Mouse (Mus musculus): ENCODE measurements around the gene Dedd. TPM values are rescaled to one million over a fixed set of nuclear protein-coding genes. Genes with fewer than 3 reads are reported as not detected.

Dedd gene
- 15.3 and 15.8 TPM in 2 replicates for polyA plus RNA-seq (2012; rRNA removed)
- 16.5 and 18.9 TPM in 2 replicates for polyA plus RNA-seq (2014; fragmentation: Nextera tagmentation; extraction: Ambion mirVana)

DNA sequence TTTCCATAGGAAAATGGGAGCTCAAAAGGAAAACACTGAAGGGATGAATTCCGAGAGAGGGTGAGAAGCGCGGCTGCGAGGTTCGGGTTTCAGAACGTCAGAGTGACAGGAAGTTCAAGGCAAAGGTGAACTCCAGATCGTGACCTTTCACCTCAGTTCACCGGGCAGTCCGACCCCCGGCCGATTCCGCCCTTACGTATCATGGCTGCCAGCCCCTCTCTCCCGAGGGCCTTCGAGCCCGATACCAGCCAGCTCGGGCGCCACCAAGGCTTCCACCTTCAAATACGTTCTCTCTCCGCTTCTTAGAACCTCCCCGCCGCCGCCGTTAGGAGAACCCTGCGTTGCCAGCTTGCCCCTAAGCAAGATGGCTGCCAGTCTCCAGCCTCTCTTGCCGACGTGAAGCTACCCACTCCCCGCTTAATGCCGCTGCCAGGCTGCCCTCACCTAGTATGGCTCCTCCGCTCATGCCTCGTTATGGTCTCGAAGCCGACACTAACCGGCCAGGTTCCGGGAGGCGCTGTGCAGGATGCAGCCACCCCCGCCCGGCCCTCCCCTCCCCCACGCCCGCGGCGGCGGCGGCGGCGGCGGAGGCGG lies at the start of gene Dedd:
Gene Dedd (plus strand): TSS at position 307 of the 594 bp plus-strand sequence.
- Histone ChIP-seq H3K9me3 (ENCODE audit: control insufficient read depth, low read length) (no peaks in the 10 kb centered on the region), H3K4me1 (replicated peaks; ENCODE audit: control insufficient read depth in 2 of 2, insufficient read depth in 2 of 2, low read length in 1 of 2) (peaks cover 13 to 17% of the 10 kb centered on the region in 2 experiments), H3K36me3 (replicated peaks; ENCODE audit: control insufficient read depth, insufficient read depth, low read depth) (no peaks in the 10 kb centered on the region), H3K4me2 (ENCODE audit: low read depth) (peak within 1 kb of the TSS; percentile 84), H3K4me3 (ENCODE audit: insufficient read depth in 1 of 2, low read depth in 2 of 2, low read length in 2 of 2) (peak within 1 kb of the TSS; percentile 73 to 82), H3K27ac (peak within 1 kb of the TSS; percentile 83), H3K27me3 (ENCODE audit: control insufficient read depth, insufficient read depth, low read length) (no peaks in the 10 kb centered on the region), H3K9ac (replicated peaks) (peak within 1 kb of the TSS; percentile 96)
- TF ChIP-seq EP300 (IDR thresholded peaks at IDR 0.05; ENCODE audit: low read depth) = no peak
- TF ChIP-seq CTCF (IDR thresholded peaks at IDR 0.05; ENCODE audit: low read depth) = no peak; the same call in 1 of the 2 replicates
- DNase-seq (ENCODE audit: low read depth in 3 of 3, low spot score in 3 of 3) = peak; percentile 73 to 78 (median 74)
- peak; percentile 86 for ATAC-seq (ENCODE audit: insufficient read depth)
- under 1% methylated on average over 48 of the region's 48 CpGs for WGBS (ENCODE audit: insufficient replicate concordance)

- Histone ChIP-seq H3K9ac (replicated peaks) (peak overlapping the region; percentile 100), H3K27ac (peak overlapping the region; percentile 96), H3K9me3 (ENCODE audit: control insufficient read depth, low read length) (no peaks in the 10 kb centered on the region), H3K4me2 (ENCODE audit: low read depth) (peak overlapping the region; percentile 95), H3K4me3 (ENCODE audit: insufficient read depth in 1 of 2, low read depth in 2 of 2, low read length in 2 of 2) (peak overlapping the region; percentile 66 to 93), H3K36me3 (replicated peaks; ENCODE audit: control insufficient read depth, insufficient read depth, low read depth) (peaks cover 68% of the 10 kb centered on the region), H3K27me3 (ENCODE audit: control insufficient read depth, insufficient read depth, low read length) (no peaks in the 10 kb centered on the region), H3K4me1 (replicated peaks; ENCODE audit: control insufficient read depth in 2 of 2, insufficient read depth in 2 of 2, low read length in 1 of 2) (peaks cover 8 to 13% of the 10 kb centered on the region in 2 experiments; a peak in 3 of 4 replicates)
- TF ChIP-seq CTCF (IDR thresholded peaks at IDR 0.05; ENCODE audit: low read depth) (no peak), EP300 (IDR thresholded peaks at IDR 0.05; ENCODE audit: low read depth) (no peak)
- ATAC-seq (ENCODE audit: insufficient read depth) (no peak), DNase-seq (ENCODE audit: low read depth in 3 of 3, low spot score in 3 of 3) (no peak)
- 42% methylated on average over 5 of the region's 5 CpGs for WGBS (ENCODE audit: insufficient replicate concordance)
Observed at GRCm38 (mm10) chr1:171279721-171280120, 49.2 kb upstream of the Dedd start.

- peaks cover 65% of the 10 kb centered on the region for H3K36me3 ChIP-seq (replicated peaks; ENCODE audit: control insufficient read depth, insufficient read depth, low read depth)
Observed at GRCm38 (mm10) chr1:171280250-171280915, 48.6 kb upstream of the Dedd start.

DNA sequence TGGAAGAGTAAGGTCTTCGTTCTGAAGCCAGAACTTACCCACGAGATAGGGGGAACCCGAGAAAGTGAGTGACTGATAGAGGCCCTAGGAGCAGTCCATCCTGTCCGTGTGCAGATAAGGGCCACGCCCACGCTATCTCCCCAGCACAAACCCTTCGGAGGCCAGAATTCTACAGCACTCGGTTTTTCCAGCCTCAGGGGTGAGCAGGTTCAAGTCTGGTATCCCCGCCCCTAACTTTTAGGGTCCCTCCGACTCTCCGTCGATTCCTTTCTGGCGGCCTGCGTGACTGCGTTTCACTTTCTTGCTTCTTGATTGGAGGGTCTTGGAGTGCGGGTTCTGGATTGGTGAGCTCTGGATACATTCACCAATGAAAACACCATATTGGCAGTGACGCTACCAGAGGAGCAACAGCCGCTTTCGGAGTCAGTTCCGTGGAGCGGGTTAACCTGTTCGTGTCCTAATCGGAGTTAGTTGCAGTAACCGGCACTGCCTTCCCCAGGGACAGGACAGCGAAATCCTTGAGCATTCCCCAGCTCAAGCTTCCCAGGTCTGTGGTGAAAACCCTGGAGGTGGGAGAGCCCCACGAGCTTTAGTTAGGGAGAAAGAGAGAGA lies 47.9 kb upstream of the Dedd start, which contains the start of gene Ppox:
Gene Ppox (minus strand): TSS at position 271 of the 612 bp plus-strand sequence.
- peak within 1 kb of the TSS; percentile 95 for H3K4me2 ChIP-seq (ENCODE audit: low read depth)
- H3K27me3 ChIP-seq (ENCODE audit: control insufficient read depth, insufficient read depth, low read length) = no peaks in the 10 kb centered on the region
- peaks cover 8 to 13% of the 10 kb centered on the region in 2 experiments; a peak in 3 of 4 replicates for H3K4me1 ChIP-seq (replicated peaks; ENCODE audit: control insufficient read depth in 2 of 2, insufficient read depth in 2 of 2, low read length in 1 of 2)
- H3K4me3 ChIP-seq (ENCODE audit: insufficient read depth in 1 of 2, low read depth in 2 of 2, low read length in 2 of 2) = peak within 1 kb of the TSS; percentile 66 to 93
- TF ChIP-seq CTCF (IDR thresholded peaks at IDR 0.05; ENCODE audit: low read depth) (peak; percentile 19; the same call in 1 of the 2 replicates), EP300 (IDR thresholded peaks at IDR 0.05; ENCODE audit: low read depth) (peak; percentile 98)
- 1% methylated on average over 26 of the region's 26 CpGs for WGBS (ENCODE audit: insufficient replicate concordance)
- H3K9me3 ChIP-seq (ENCODE audit: control insufficient read depth, low read length) = no peaks in the 10 kb centered on the region
- H3K27ac ChIP-seq = peak within 1 kb of the TSS; percentile 96
- DNase-seq (ENCODE audit: low read depth in 3 of 3, low spot score in 3 of 3) = peak; percentile 99 to 100 (median 100)
- peak; percentile 93 for ATAC-seq (ENCODE audit: insufficient read depth)
- peak within 1 kb of the TSS; percentile 100 for H3K9ac ChIP-seq (replicated peaks)
- H3K36me3 ChIP-seq (replicated peaks; ENCODE audit: control insufficient read depth, insufficient read depth, low read depth) = peaks cover 59% of the 10 kb centered on the region

More at GRCm38 (mm10) chr1:171280250-171280915, 48.6 kb upstream of the Dedd start:
- DNase-seq (ENCODE audit: low read depth in 3 of 3, low spot score in 3 of 3) = no peak
- peak overlapping the region; percentile 96 for H3K27ac ChIP-seq
- H3K9ac ChIP-seq (replicated peaks) = peak overlapping the region; percentile 100
- 1% methylated on average over 25 of the region's 25 CpGs for WGBS (ENCODE audit: insufficient replicate concordance)
- H3K4me3 ChIP-seq (ENCODE audit: insufficient read depth in 1 of 2, low read depth in 2 of 2, low read length in 2 of 2) = peak overlapping the region; percentile 66 to 93
- H3K27me3 ChIP-seq (ENCODE audit: control insufficient read depth, insufficient read depth, low read length) = no peaks in the 10 kb centered on the region
- H3K4me2 ChIP-seq (ENCODE audit: low read depth) = peak overlapping the region; percentile 95
- no peaks in the 10 kb centered on the region for H3K9me3 ChIP-seq (ENCODE audit: control insufficient read depth, low read length)
- peak; percentile 56 for ATAC-seq (ENCODE audit: insufficient read depth)
- H3K4me1 ChIP-seq (replicated peaks; ENCODE audit: control insufficient read depth in 2 of 2, insufficient read depth in 2 of 2, low read length in 1 of 2) = peaks cover 8 to 13% of the 10 kb centered on the region in 2 experiments; a peak in 3 of 4 replicates
- TF ChIP-seq EP300 (IDR thresholded peaks at IDR 0.05; ENCODE audit: low read depth) = no peak
- no peak for TF ChIP-seq CTCF (IDR thresholded peaks at IDR 0.05; ENCODE audit: low read depth)
